Mouse (Mus musculus) limb, embryonic 11.5 days (tissue): ENCODE data around the gene Ndufa10. TPM values are rescaled to one million over a fixed set of nuclear protein-coding genes. Genes with fewer than 3 reads are reported as not detected.

Source experiments
- ATAC-seq: fragments of 200-750 bp; cut with Nextera tagmentation; 2 replicates; pipeline ENCODE4 v1.8.0; 2017; ENCODE audit warnings: low read depth; ENCODE audit not compliant: insufficient number of reproducible peaks, low FRiP score, low TSS enrichment
- DNase-seq: peaks from one replicate; pipeline ENCODE4 v3.0.0-alpha.2; 2015; ENCODE audit warnings: low spot score
- H3K27ac ChIP-seq: fragments of 300-500 bp; sonication (generic); replicated peaks from 2 replicates; pipeline ENCODE4 v1.5.1; 2014; ENCODE audit warnings: low read depth, mild to moderate bottlenecking, low read length
- H3K27me3 ChIP-seq: fragments of 300-500 bp; sonication (generic); 2 replicates; pipeline ENCODE4 v1.6.1; 2014; ENCODE audit warnings: mild to moderate bottlenecking, low read length, mixed read lengths; ENCODE audit not compliant: control insufficient read depth, insufficient read depth
- H3K36me3 ChIP-seq: fragments of 300-500 bp; sonication (generic); 2 replicates; pipeline ENCODE4 v1.6.1; 2014; ENCODE audit warnings: mild to moderate bottlenecking, low read length, moderate library complexity, mixed read lengths; ENCODE audit not compliant: control insufficient read depth, insufficient read depth
- H3K4me1 ChIP-seq: fragments of 300-500 bp; sonication (generic); 2 replicates; pipeline ENCODE4 v1.6.1; 2014; ENCODE audit warnings: low read length, mixed read lengths; ENCODE audit not compliant: control insufficient read depth, insufficient read depth
- H3K4me2 ChIP-seq: fragments of 300-500 bp; sonication (generic); 2 replicates; pipeline ENCODE4 v1.6.1; 2014; ENCODE audit warnings: low read depth, mild to moderate bottlenecking, moderate library complexity; ENCODE audit not compliant: severe bottlenecking
- H3K4me3 ChIP-seq: fragments of 300-500 bp; sonication (generic); 2 replicates; pipeline ENCODE4 v1.5.1; 2014; ENCODE audit warnings: low read depth, low read length
- H3K9ac ChIP-seq: fragments of 300-500 bp; sonication (generic); 2 replicates; pipeline ENCODE4 v1.6.1; 2014; ENCODE audit warnings: mild to moderate bottlenecking, low read length
- H3K9me3 ChIP-seq: fragments of 300-500 bp; sonication (generic); 2 replicates; pipeline ENCODE4 v1.6.1; 2016; ENCODE audit warnings: low read length; ENCODE audit not compliant: control insufficient read depth
- WGBS: fragments of 180-500 bp; shearing (Covaris S2); extraction: QIAGEN DNeasy Blood & Tissue Kit; methylation state at CpG from one replicate; pipeline ENCODE4 v1.1.7; 2014; 5-methylcytosine and 5-hydroxymethylcytosine counted together
- polyA plus RNA-seq: library from polyadenylated mRNA; unstranded; fragments of >200 nt; fragmentation: Nextera tagmentation; extraction: Ambion mirVana; gene quantifications from 2 replicates; pipeline ENCODE4 v1.2.1, GENCODE M21; 2014

The Ndufa10 gene
- polyA plus RNA-seq, 1 experiment from 2014 or later: 317 TPM

GRCm38 (mm10) chr1:92474066-92474578 lies 462 bp upstream of the Ndufa10 start:
- H3K9me3 ChIP-seq: no peaks in the 10 kb centered on the region
- WGBS: 6% methylated on average over 10 of the region's 10 CpGs
- H3K4me3 ChIP-seq: peak overlapping the region; percentile 99
- H3K36me3 ChIP-seq: peaks cover under 1% of the 10 kb centered on the region; the same call in 1 of the 2 replicates
- H3K4me1 ChIP-seq: peaks cover 6% of the 10 kb centered on the region
- no peak overlapping the region for H3K27ac ChIP-seq
- no peak for DNase-seq
- peak overlapping the region; percentile 85 for H3K4me2 ChIP-seq
- peak; percentile 77; the same call in 1 of the 2 replicates for ATAC-seq
- peak overlapping the region; percentile 59 for H3K9ac ChIP-seq
- no peaks in the 10 kb centered on the region for H3K27me3 ChIP-seq

DNA sequence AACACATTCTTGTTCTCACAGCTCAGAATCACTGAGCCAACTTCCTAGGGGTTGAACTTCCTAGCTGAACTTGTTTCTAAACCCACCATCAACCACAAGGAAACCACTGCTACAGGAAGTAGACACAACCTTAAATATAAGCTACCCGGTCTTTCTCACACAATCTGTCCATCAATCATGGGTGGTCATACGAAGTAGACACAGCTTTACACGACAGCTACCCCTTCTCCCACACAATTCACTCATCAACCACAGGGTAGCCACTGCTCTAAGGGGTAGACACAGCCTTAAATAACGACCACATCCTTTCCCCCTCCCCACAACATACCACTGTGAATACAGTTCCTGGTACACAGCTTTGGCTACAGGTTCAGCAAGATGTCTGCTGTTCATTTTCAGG lies 4.8 kb downstream of the Ndufa10 start:
- Histone ChIP-seq H3K9ac (no peak overlapping the region), H3K4me2 (no peak overlapping the region), H3K4me3 (no peak overlapping the region), H3K27me3 (no peaks in the 10 kb centered on the region), H3K36me3 (peaks cover 7% of the 10 kb centered on the region), H3K9me3 (no peaks in the 10 kb centered on the region), H3K4me1 (peaks cover 4% of the 10 kb centered on the region), H3K27ac (no peak overlapping the region)
- ATAC-seq (no peak), DNase-seq (no peak)
- WGBS: 88% methylated on average over 4 of the region's 4 CpGs

DNA sequence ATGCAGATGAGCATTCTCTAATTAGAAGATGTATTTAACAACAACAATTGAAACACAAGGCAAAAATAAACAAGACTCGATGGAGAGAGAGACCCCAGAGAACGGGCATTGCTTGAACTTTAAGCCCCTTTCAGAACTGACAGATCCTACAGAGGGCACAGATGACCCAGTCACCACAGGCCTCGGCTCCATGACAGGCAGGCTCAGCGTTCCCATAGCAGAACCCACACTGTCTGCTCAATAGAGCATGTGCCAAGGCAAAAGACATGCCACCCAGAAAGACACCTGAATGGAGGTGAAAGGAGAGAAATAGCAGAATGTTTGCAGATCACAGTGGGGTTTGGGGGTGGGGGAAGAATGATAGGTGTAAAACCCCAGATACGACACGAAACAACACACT lies 15.2 kb downstream of the Ndufa10 start:
- ATAC-seq: no peak
- Histone ChIP-seq H3K4me2 (no peak overlapping the region), H3K4me3 (no peak overlapping the region), H3K36me3 (peaks cover 21% of the 10 kb centered on the region), H3K27ac (no peak overlapping the region), H3K9me3 (no peaks in the 10 kb centered on the region), H3K4me1 (no peaks in the 10 kb centered on the region), H3K27me3 (no peaks in the 10 kb centered on the region), H3K9ac (no peak overlapping the region)
- no peak for DNase-seq
- 89% methylated on average over 6 of the region's 6 CpGs for WGBS

DNA sequence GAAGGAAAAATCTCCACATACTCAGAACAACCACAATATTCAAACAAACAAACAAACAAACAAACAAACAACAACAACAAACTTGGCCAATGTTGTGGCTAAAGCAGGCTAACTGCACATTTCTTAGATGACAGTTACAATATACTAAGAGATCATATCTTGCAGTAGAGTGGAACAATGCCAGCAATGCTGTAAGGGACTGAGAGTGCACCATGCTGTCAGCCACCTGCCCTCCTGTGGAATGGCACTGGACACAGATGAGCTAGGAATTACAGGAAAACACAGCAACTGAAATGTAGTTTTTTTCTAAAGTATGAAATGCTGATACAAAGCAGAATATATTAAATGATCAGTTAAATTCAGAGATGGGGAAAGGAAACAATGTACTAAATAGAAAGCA lies 15.9 kb downstream of the Ndufa10 start:
- H3K9ac ChIP-seq: no peak overlapping the region

GRCm38 (mm10) chr1:92453751-92454445 lies 19.8 kb downstream of the Ndufa10 start:
- Histone ChIP-seq H3K4me3 (no peak overlapping the region), H3K27ac (no peak overlapping the region), H3K27me3 (no peaks in the 10 kb centered on the region), H3K36me3 (peaks cover 20% of the 10 kb centered on the region), H3K4me1 (no peaks in the 10 kb centered on the region), H3K4me2 (no peak overlapping the region), H3K9ac (no peak overlapping the region), H3K9me3 (no peaks in the 10 kb centered on the region)
- WGBS: 77% methylated on average over 8 of the region's 8 CpGs
- ATAC-seq (no peak), DNase-seq (no peak)

More for the DNA sequence above, 15.9 kb downstream of the Ndufa10 start:
- no peak overlapping the region for H3K27ac ChIP-seq
- no peaks in the 10 kb centered on the region for H3K27me3 ChIP-seq
- no peak for DNase-seq
- no peak overlapping the region for H3K4me2 ChIP-seq
- H3K4me3 ChIP-seq: no peak overlapping the region
- no peaks in the 10 kb centered on the region for H3K4me1 ChIP-seq
- peaks cover 21% of the 10 kb centered on the region for H3K36me3 ChIP-seq
- H3K9me3 ChIP-seq: no peaks in the 10 kb centered on the region
- no peak for ATAC-seq

GRCm38 (mm10) chr1:92448293-92448692 lies 25.4 kb downstream of the Ndufa10 start:
- Histone ChIP-seq H3K9ac (no peak overlapping the region), H3K9me3 (no peaks in the 10 kb centered on the region), H3K4me2 (no peak overlapping the region), H3K27me3 (no peaks in the 10 kb centered on the region), H3K27ac (no peak overlapping the region), H3K36me3 (peaks cover 21% of the 10 kb centered on the region; the same call in 1 of the 2 replicates), H3K4me1 (no peaks in the 10 kb centered on the region), H3K4me3 (no peak overlapping the region)
- ATAC-seq (no peak), DNase-seq (no peak)
- WGBS: 75% methylated on average over 3 of the region's 3 CpGs

- Histone ChIP-seq H3K4me2 (no peak overlapping the region), H3K27ac (no peak overlapping the region), H3K4me1 (peaks cover 16% of the 10 kb centered on the region), H3K9me3 (no peaks in the 10 kb centered on the region), H3K36me3 (peaks cover 9% of the 10 kb centered on the region), H3K4me3 (no peak overlapping the region), H3K9ac (no peak overlapping the region), H3K27me3 (no peaks in the 10 kb centered on the region)
- WGBS: 84% methylated on average over 6 of the region's 6 CpGs
- ATAC-seq: no peak
- no peak for DNase-seq
Measured at GRCm38 (mm10) chr1:92441453-92442063, 32.1 kb downstream of the Ndufa10 start.

DNA sequence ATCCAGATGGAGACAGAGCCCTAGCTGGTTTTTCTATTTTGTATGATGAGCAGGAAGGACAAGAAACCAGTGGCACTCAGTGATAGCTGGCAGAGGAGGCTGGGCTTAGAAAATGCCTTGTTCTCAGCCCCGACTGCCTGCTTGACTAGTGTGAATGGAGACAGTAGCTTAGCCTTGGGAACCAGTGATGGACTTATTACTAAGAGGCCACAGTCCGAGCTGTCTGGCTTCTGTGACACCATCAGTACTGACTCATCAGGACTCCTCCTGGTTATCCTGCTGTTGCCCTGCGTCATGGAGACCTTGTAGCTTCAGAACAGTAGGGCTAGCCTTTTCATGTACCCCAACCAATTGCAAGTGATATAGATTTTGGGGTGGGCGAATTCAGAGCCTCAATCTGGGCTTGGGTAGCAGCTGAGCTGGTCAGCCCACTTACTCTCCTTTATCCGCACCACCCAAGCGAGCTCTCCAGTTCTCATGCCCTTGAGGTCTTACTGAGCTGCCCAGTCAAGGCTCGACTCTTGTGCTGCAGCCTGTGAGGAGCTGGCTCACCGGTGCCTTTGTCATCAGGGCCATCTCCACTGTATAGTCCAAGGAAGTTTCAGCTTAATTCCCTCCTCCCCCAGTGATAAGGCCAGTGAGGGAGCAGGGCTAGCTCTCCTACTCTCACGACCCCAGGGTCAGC lies 33.5 kb downstream of the Ndufa10 start:
- Histone ChIP-seq H3K36me3 (peaks cover 9% of the 10 kb centered on the region), H3K27me3 (no peaks in the 10 kb centered on the region), H3K9me3 (no peaks in the 10 kb centered on the region), H3K27ac (no peak overlapping the region), H3K9ac (no peak overlapping the region), H3K4me1 (peaks cover 17% of the 10 kb centered on the region), H3K4me2 (no peak overlapping the region), H3K4me3 (no peak overlapping the region)
- DNase-seq (no peak), ATAC-seq (no peak)
- WGBS: 87% methylated on average over 9 of the region's 9 CpGs
